Mouse (Mus musculus) CH12.LX (cell line): Measurements from ENCODE around the gene Gm17416. TPM values are rescaled to one million over a fixed set of nuclear protein-coding genes. Genes with fewer than 3 reads are reported as not detected.

Experiments used
- DNase-seq: peaks from one replicate; pipeline ENCODE4 v3.0.0-alpha.2; 2013; ENCODE audit errors: extremely low read depth
- H3K27ac ChIP-seq: 2 replicates; pipeline ENCODE4 v1.5.1; 2012; ENCODE audit warnings: low read depth, mild to moderate bottlenecking, control low read depth, moderate library complexity; ENCODE audit not compliant: insufficient read depth
- H3K27me3 ChIP-seq: replicated peaks from 2 replicates; pipeline ENCODE3; 2012; ENCODE audit warnings: inconsistent platforms
- H3K36me3 ChIP-seq, 2 experiments: replicated peaks in 1 of 2; 2 replicates each; pipeline versions ENCODE3 to v1.6.1; 2012; ENCODE audit warnings: inconsistent platforms in 1 of 2, low read length in 1 of 2, mild to moderate bottlenecking in 1 of 2, mixed read lengths in 1 of 2, moderate library complexity in 1 of 2; ENCODE audit not compliant: control insufficient read depth in 1 of 2, insufficient read depth in 1 of 2
- H3K4me1 ChIP-seq, 2 experiments: 2 replicates each; pipeline ENCODE4 v1.6.1; 2012; ENCODE audit warnings: inconsistent platforms in 1 of 2, moderate library complexity in 1 of 2; ENCODE audit not compliant: insufficient read depth in 2 of 2, control insufficient read depth in 1 of 2
- H3K4me2 ChIP-seq: 2 replicates; pipeline ENCODE4 v1.6.1; 2012; ENCODE audit warnings: low read depth, mild to moderate bottlenecking, control low read depth; ENCODE audit not compliant: poor library complexity, insufficient read depth, severe bottlenecking
- H3K4me3 ChIP-seq, 3 experiments: fragments of 150-350 bp in 1 of 3; sonication (generic) in 1 of 3; replicated peaks in 1 of 3; 2 replicates each; pipeline versions ENCODE3 to v1.5.1; 2011 to 2012; ENCODE audit warnings: low read depth in 2 of 3, low read length in 2 of 3, mild to moderate bottlenecking in 2 of 3, moderate library complexity in 2 of 3, control low read depth in 1 of 3, improper control_type of control experiment in 1 of 3, inconsistent platforms in 1 of 3, mixed read lengths in 1 of 3; ENCODE audit not compliant: poor library complexity in 1 of 3
- H3K79me2 ChIP-seq: replicated peaks from 2 replicates; pipeline ENCODE4 v1.6.1; 2012; ENCODE audit warnings: mild to moderate bottlenecking, moderate library complexity; ENCODE audit not compliant: control insufficient read depth, poor library complexity, insufficient read depth, severe bottlenecking; ENCODE audit errors: extremely low read depth
- H3K9ac ChIP-seq: 2 replicates; pipeline ENCODE4 v1.6.1; 2012; ENCODE audit warnings: low read depth, mild to moderate bottlenecking, control low read depth, moderate library complexity; ENCODE audit not compliant: insufficient read depth
- H3K9me3 ChIP-seq: replicated peaks from 2 replicates; pipeline ENCODE3; 2012; ENCODE audit warnings: low read length, inconsistent platforms, mixed read lengths
- CHD1 ChIP-seq: IDR thresholded peaks from 2 replicates; pipeline ENCODE4 v1.6.1; 2012; ENCODE audit warnings: low read depth, low read length, improper control_type of control experiment, inconsistent platforms
- CTCF ChIP-seq, 2 experiments: IDR thresholded peaks in 1 of 2; conservative IDR thresholded peaks in 1 of 2; 2 replicates each; pipeline ENCODE4 v1.5.1; 2011 to 2012; ENCODE audit warnings: low read depth in 2 of 2, low read length in 2 of 2, improper control_type of control experiment in 1 of 2, inconsistent platforms in 1 of 2, mild to moderate bottlenecking in 1 of 2, moderate library complexity in 1 of 2
- ELF1 ChIP-seq: IDR thresholded peaks from 2 replicates; pipeline ENCODE4 v1.6.1; 2014; ENCODE audit warnings: low read depth, mild to moderate bottlenecking, inconsistent platforms, low read length, improper control_type of control experiment
- EP300 ChIP-seq: IDR thresholded peaks from 2 replicates; pipeline ENCODE4 v1.6.1; 2011; ENCODE audit warnings: low read length, improper control_type of control experiment
- HCFC1 ChIP-seq: IDR thresholded peaks from 2 replicates; pipeline ENCODE4 v1.6.1; 2012; ENCODE audit warnings: low read depth, mild to moderate bottlenecking, inconsistent platforms, low read length, improper control_type of control experiment
- JUND ChIP-seq: conservative IDR thresholded peaks from 2 replicates; pipeline ENCODE4 v1.6.1; 2011; ENCODE audit warnings: low read depth, low read length, improper control_type of control experiment
- MAX ChIP-seq: IDR thresholded peaks from 2 replicates; pipeline ENCODE4 v1.6.1; 2011; ENCODE audit warnings: low read length, improper control_type of control experiment
- MAZ ChIP-seq: IDR thresholded peaks from 2 replicates; pipeline ENCODE4 v1.6.1; 2012; ENCODE audit warnings: low read depth, mild to moderate bottlenecking, inconsistent platforms, low read length, improper control_type of control experiment, moderate library complexity
- MEF2A ChIP-seq: IDR thresholded peaks from 2 replicates; pipeline ENCODE4 v1.6.1; 2014; ENCODE audit warnings: low read depth, mild to moderate bottlenecking, inconsistent platforms, low read length, improper control_type of control experiment, borderline replicate concordance
- NELFE ChIP-seq: IDR thresholded peaks from 2 replicates; pipeline ENCODE4 v1.6.1; 2011; ENCODE audit warnings: low read depth, low read length, improper control_type of control experiment
- RAD21 ChIP-seq: IDR thresholded peaks from 2 replicates; pipeline ENCODE4 v1.6.1; 2011; ENCODE audit warnings: low read depth, mild to moderate bottlenecking, low read length, improper control_type of control experiment, moderate library complexity
- SIN3A ChIP-seq: IDR thresholded peaks from 2 replicates; pipeline ENCODE4 v1.6.1; 2012; ENCODE audit warnings: low read length, improper control_type of control experiment, inconsistent platforms
- SMC3 ChIP-seq: IDR thresholded peaks from 2 replicates; pipeline ENCODE4 v1.6.1; 2011; ENCODE audit warnings: low read depth, low read length, improper control_type of control experiment
- TBP ChIP-seq: conservative IDR thresholded peaks from 2 replicates; pipeline ENCODE4 v1.6.1; 2011; ENCODE audit warnings: low read depth, low read length, improper control_type of control experiment
- TCF12 ChIP-seq: IDR thresholded peaks from 2 replicates; pipeline ENCODE4 v1.6.1; 2014; ENCODE audit warnings: low read depth, mild to moderate bottlenecking, inconsistent platforms, low read length, improper control_type of control experiment
- ZC3H11A ChIP-seq: IDR thresholded peaks from 2 replicates; pipeline ENCODE4 v1.6.1; 2012; ENCODE audit warnings: low read depth, mild to moderate bottlenecking, inconsistent platforms, low read length, improper control_type of control experiment
- ZMIZ1 ChIP-seq: IDR thresholded peaks from 2 replicates; pipeline ENCODE4 v1.6.1; 2012; ENCODE audit warnings: low read depth, mild to moderate bottlenecking, inconsistent platforms, low read length, improper control_type of control experiment
- ZNF384 ChIP-seq: IDR thresholded peaks from 2 replicates; pipeline ENCODE4 v1.6.1; 2012; ENCODE audit warnings: low read depth, low read length, improper control_type of control experiment, inconsistent platforms
- dilution Hi-C: fragments of 300-500 bp; cut with MboI; formaldehyde crosslinking; loops from 2 replicates; pipeline ENCODE4 v1.14.3; 2020; ENCODE audit warnings: low sequenced_read_pairs; ENCODE audit not compliant: extremely low pct_unique_long_range_greater_than_20kb, extremely low pct_ligation_motif_present
- in situ Hi-C: fragments of 300-500 bp; cut with MboI; formaldehyde crosslinking; loops from 3 replicates; pipeline ENCODE4 v1.14.3; 2019; ENCODE audit warnings: low sequenced_read_pairs, low pct_ligation_motif_present, low pct_unique_long_range_greater_than_20kb, mixed read lengths
- polyA plus RNA-seq: library from polyadenylated mRNA; unstranded; fragments of >175 nt; gene quantifications from 2 replicates; pipeline ENCODE4 v1.2.1, GENCODE M21; 2012; ENCODE audit warnings: low read depth; ENCODE audit not compliant: insufficient read length
- total RNA-seq, 2 experiments: library from RNA; depleted of rRNA; stranded (reverse); fragments of 300-350 nt in 1 of 2; fragments of >200 nt in 1 of 2; gene quantifications; 2 replicates each; pipeline ENCODE4 v1.2.3; 2012 to 2014

The Gm17416 gene
- total and polyA plus RNA-seq, 3 experiments: not detected

DNA sequence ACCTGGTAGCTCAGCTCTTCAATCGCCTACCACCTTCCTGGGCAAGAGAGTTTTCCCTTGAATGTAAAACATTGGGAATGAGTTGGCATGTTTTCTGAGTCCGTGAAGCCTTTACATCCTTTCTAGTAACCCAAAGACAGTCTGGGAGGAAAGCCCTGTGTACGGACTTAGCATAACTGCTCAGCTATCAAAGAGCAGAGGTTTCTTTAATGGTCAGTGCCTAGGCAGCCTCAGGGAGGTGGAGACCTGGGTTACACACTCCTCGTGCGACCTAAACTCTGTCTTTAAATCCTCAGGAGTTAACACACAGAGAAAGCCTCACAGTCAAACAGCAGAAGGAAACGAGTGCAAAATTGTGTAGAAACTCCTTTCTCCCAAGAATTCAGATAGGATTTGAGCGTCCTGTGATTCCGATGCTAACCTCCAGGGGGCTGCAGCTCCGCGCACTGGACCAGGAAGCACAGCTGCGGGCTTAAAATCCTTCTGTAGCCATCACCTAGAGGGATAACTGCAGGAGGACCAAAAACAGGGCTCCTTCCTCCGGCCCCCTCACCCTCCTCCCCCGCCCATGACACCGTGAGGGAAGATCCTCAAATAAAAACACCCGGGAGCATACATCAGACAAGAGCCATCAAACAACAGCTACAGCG lies 15.2 kb upstream of the Gm17416 start:
- in situ Hi-C loops: no loop called here
- Histone ChIP-seq H3K9me3 (no peaks in the 10 kb centered on the region), H3K79me2 (no peaks in the 10 kb centered on the region)
- TF ChIP-seq ELF1: peak; percentile 84
- TF ChIP-seq ZMIZ1: peak; percentile 42; the same call in 1 of the 2 replicates
- TF ChIP-seq EP300: no peak
- TF ChIP-seq SMC3: peak; percentile 66
- TF ChIP-seq MEF2A: 0 out of 2 replicates have a peak, but pooled peaks have one; percentile 9
- TF ChIP-seq TBP: no peak
- peak; percentile 50; the same call in 1 of the 2 replicates for TF ChIP-seq NELFE
- TF ChIP-seq HCFC1: peak; percentile 25; the same call in 1 of the 2 replicates
- peak; percentile 67 to 83 for TF ChIP-seq CTCF (conservative IDR thresholded peaks at IDR 0.05 in 1 of 2, IDR thresholded peaks at IDR 0.05 in 1 of 2; ENCODE audit: low read depth in 2 of 2, low read length in 2 of 2)
- no peak for TF ChIP-seq JUND
- 0 out of 2 replicates have a peak, but pooled peaks have one; percentile 61 for TF ChIP-seq MAZ
- peak; percentile 68 for TF ChIP-seq RAD21
- TF ChIP-seq SIN3A: peak; percentile 44; the same call in 1 of the 2 replicates
- TF ChIP-seq TCF12: peak; percentile 31; the same call in 1 of the 2 replicates
- TF ChIP-seq, all 38 proteins: peak for 11
- H3K4me2 ChIP-seq: peak overlapping the region; percentile 42; the same call in 1 of the 2 replicates
- H3K9ac ChIP-seq: peak overlapping the region; percentile 20; the same call in 1 of the 2 replicates
- H3K4me3 ChIP-seq: no peak overlapping the region
- H3K4me1 ChIP-seq: peaks cover 0 to 19% of the 10 kb centered on the region in 2 experiments; a peak in 2 of 4 replicates
- no peaks in the 10 kb centered on the region for H3K36me3 ChIP-seq
- peak; percentile 39 for DNase-seq
- no peak overlapping the region for H3K27ac ChIP-seq
- peaks cover 8% of the 10 kb centered on the region for H3K27me3 ChIP-seq
- dilution Hi-C loops: no loop called here

- DNase-seq: peak; percentile 62
- Histone ChIP-seq H3K79me2 (no peaks in the 10 kb centered on the region), H3K4me1 (peaks cover 0 to 22% of the 10 kb centered on the region in 2 experiments; a peak in 2 of 4 replicates)
- TF ChIP-seq TBP (no peak), MAZ (no peak), ZMIZ1 (no peak), CTCF (conservative IDR thresholded peaks at IDR 0.05 in 1 of 2, IDR thresholded peaks at IDR 0.05 in 1 of 2; ENCODE audit: low read depth in 2 of 2, low read length in 2 of 2) (no peak), ZNF384 (no peak), SIN3A (no peak), ZC3H11A (no peak), MAX (no peak), CHD1 (no peak), TCF12 (no peak)
- TF ChIP-seq, all 38 proteins: peak for 0
- dilution Hi-C loops: no loop called here
- Histone ChIP-seq H3K27ac (no peak overlapping the region), H3K4me3 (peak overlapping the region in 1 of 3 experiments; percentile 27), H3K36me3 (no peaks in the 10 kb centered on the region), H3K27me3 (peaks cover 22% of the 10 kb centered on the region), H3K4me2 (no peak overlapping the region), H3K9ac (no peak overlapping the region), H3K9me3 (peaks cover 6% of the 10 kb centered on the region)
- in situ Hi-C loops: no loop called here
Measured at GRCm38 (mm10) chr2:152556655-152557054, 12.5 kb upstream of the Gm17416 start.
